Mouse (Mus musculus) layer of hippocampus, postnatal 10 days (tissue): Measurements from ENCODE around the gene Tex12. TPM values are rescaled to one million over a fixed set of nuclear protein-coding genes. Genes with fewer than 3 reads are reported as not detected.

Experiments
- DNase-seq, 2 experiments: peaks; one replicate each; pipeline ENCODE4 v3.0.0; 2021; ENCODE audit warnings: low spot score in 2 of 2
- long read RNA-seq: library from polyadenylated mRNA; stranded (forward); transcript quantifications from one replicate; pipeline ENCODE4 v2.0.0, GENCODE M21; 2023
- total RNA-seq, 2 experiments: library from RNA; stranded (reverse); gene quantifications; 2 replicates each; pipeline ENCODE4 v1.2.3; 2021

Tex12 gene
- total RNA-seq = not detected
- long read RNA-seq = 0 reads

GRCm38 (mm10) chr9:50561145-50561917 lies at the start of gene Tex12:
Gene Tex12, minus strand, starts transcription at chr9:50561325.
- no peak for DNase-seq

- DNase-seq = no peak
Measured at GRCm38 (mm10) chr9:50604338-50604737, 43.2 kb upstream of the Tex12 start.

- DNase-seq = no peak
Measured at GRCm38 (mm10) chr9:50603998-50604324, 42.8 kb upstream of the Tex12 start.

- DNase-seq = peak; percentile 90 to 93
Measured at GRCm38 (mm10) chr9:50603189-50603997, 42.3 kb upstream of the Tex12 start, which contains the start of the genes Sdhd and Timm8b. Gene Sdhd, minus strand, starts transcription at chr9:50603812. Gene Timm8b, plus strand, starts transcription at chr9:50603910.

- DNase-seq = no peak
Measured at GRCm38 (mm10) chr9:50602055-50602845, 41.1 kb upstream of the Tex12 start.

- no peak for DNase-seq
Measured at GRCm38 (mm10) chr9:50601536-50601935, 40.4 kb upstream of the Tex12 start.

GRCm38 (mm10) chr9:50596973-50597372 lies 35.8 kb upstream of the Tex12 start:
- DNase-seq = no peak

GRCm38 (mm10) chr9:50594794-50595417 lies 33.8 kb upstream of the Tex12 start:
- DNase-seq = no peak

GRCm38 (mm10) chr9:50593544-50593943 lies 32.4 kb upstream of the Tex12 start:
- DNase-seq = peak; percentile 26 to 31

GRCm38 (mm10) chr9:50592955-50593354 lies 31.8 kb upstream of the Tex12 start:
- DNase-seq = no peak

- DNase-seq = no peak
Measured at GRCm38 (mm10) chr9:50590856-50591518, 29.9 kb upstream of the Tex12 start.

- no peak for DNase-seq
Measured at GRCm38 (mm10) chr9:50586955-50587354, 25.8 kb upstream of the Tex12 start.

- DNase-seq = no peak
Measured at GRCm38 (mm10) chr9:50585145-50585818, 24.2 kb upstream of the Tex12 start.

GRCm38 (mm10) chr9:50580370-50580769 lies 19.2 kb upstream of the Tex12 start:
- no peak for DNase-seq

GRCm38 (mm10) chr9:50569599-50570525 lies 8.7 kb upstream of the Tex12 start:
- DNase-seq = no peak

GRCm38 (mm10) chr9:50567881-50568280 lies 6.8 kb upstream of the Tex12 start:
- no peak for DNase-seq

- no peak for DNase-seq
Measured at GRCm38 (mm10) chr9:50567372-50567771, 6.2 kb upstream of the Tex12 start.

GRCm38 (mm10) chr9:50565940-50566339 lies 4.8 kb upstream of the Tex12 start:
- no peak for DNase-seq

GRCm38 (mm10) chr9:50565173-50565572 lies 4.0 kb upstream of the Tex12 start:
- peak in 1 of 2 experiments; percentile 18 for DNase-seq
